Mouse (Mus musculus): ENCODE measurements around the gene Trpm6. TPM values are rescaled to one million over a fixed set of nuclear protein-coding genes. Genes with fewer than 3 reads are reported as not detected.

The Trpm6 gene
- 0.02 and 0.05 TPM in 2 replicates for polyA plus RNA-seq (2015; fragmentation: Nextera tagmentation; extraction: Ambion mirVana)

DNA sequence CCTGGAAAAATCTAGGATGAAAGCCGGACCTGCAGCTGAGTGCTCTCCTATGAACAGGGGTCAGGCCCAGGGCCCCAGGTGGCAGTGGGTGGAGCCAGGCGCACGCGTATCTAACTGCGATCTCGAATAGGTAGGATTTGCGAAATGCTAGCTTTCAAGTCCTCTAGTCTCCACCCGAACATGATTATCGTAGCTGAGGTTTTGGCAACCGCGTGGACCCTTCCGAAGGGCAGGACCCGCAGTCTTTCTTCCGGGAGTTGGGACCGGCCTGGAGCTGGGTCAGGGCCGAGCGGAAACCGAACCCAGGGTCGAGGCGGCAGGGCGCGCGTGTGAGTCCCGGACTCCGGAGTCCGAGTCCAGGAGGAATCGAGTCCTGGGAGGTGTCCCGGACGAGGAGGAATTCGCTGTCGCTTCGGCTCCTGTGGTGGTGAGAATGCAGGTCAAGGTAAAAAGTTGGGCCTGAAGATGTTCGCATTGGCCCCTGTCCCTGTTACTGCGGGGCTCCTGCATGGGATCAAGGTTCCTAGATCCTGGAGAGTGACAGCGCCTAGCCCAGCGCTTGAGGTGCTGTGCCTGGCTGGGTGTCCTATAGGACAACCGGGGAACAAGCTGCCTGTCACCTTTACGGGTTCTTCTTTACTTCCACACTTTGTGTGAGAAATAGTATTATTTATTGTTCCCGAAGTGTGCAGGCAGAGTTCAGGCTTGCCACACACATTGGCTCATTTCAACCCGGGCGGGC, at the start of gene Trpm6:
Gene Trpm6 (plus strand): TSS at position 386 of the 742 bp plus-strand sequence.

DNA sequence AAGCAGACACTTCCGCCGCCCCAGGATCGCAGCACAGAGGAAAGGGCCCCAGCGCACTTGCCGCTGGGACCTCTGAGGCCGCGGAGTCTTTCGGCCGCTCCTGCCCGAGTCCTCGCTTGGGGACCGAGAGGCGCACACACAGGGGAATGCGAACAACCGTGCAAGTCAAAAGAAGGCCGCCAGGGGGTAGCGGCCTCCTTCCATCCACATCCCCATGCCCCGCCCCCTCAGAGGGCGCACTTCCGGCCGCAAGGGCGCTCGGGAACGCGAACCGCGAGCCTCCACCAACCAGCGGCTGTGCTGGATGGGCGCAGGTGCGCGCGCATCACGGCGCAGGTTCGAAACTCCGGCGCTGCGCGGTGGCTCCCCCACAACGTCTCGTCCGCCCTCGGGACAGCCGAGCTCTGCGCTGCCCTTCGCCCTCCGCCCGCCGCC, 36.9 kb upstream of the Trpm6 start, which contains the start of gene D030056L22Rik:
Gene D030056L22Rik (plus strand): TSS at position 328 of the 435 bp plus-strand sequence.

Other genes with a start within 250 kb of the Trpm6 start
- 118 and 153 TPM in 2 replicates for gene Ostf1, start 118.2 kb upstream of the Trpm6 start, polyA plus RNA-seq (2015; fragmentation: Nextera tagmentation; extraction: Ambion mirVana)
- gene Nmrk1, start 118.0 kb upstream of the Trpm6 start, polyA plus RNA-seq (2015; fragmentation: Nextera tagmentation; extraction: Ambion mirVana) = 7.3 and 9.1 TPM in 2 replicates
- gene Carnmt1, start 79.2 kb upstream of the Trpm6 start, polyA plus RNA-seq (2015; fragmentation: Nextera tagmentation; extraction: Ambion mirVana) = 30.7 and 31.6 TPM in 2 replicates
- gene D030056L22Rik, start 36.8 kb upstream of the Trpm6 start, polyA plus RNA-seq (2015; fragmentation: Nextera tagmentation; extraction: Ambion mirVana) = 40.4 and 49.6 TPM in 2 replicates

Measured in spleen, postnatal 0 days (tissue).